Comparison of ENCODE assay signal across 7 mouse cellular contexts in genomic region chrX:140697872-140698463, GRCm38 (mm10). TPM values are rescaled to one million over a fixed set of nuclear protein-coding genes. Genes with fewer than 3 reads are reported as not detected.
DNase-seq lines count a peak whose midpoint lies in the region; ATAC-seq and TF ChIP-seq lines count a peak whose summit lies in the region.
"Not testable (repeated sequence)": the region's sequence is repeated elsewhere in the genome, so short reads cannot be mapped to it uniquely, and the experiment has no call there.
"Had no signal": no experiment of that assay in that cellular context is flagged by ENCODE, and none has a peak within 500 bp of the region (broad histone marks: within the 10 kb centered on the region; RNA-seq: fewer than 3 reads in every experiment).

No protein-coding gene starts in this region.

- not testable (repeated sequence) for TF ChIP-seq POLR2A in heart, adult 2 months (IDR thresholded peaks at IDR 0.05; ENCODE audit: insufficient read depth, low read depth, low read length)

- H3K9ac ChIP-seq in heart, adult 2 months (ENCODE audit: low read depth, low read length); heart, embryonic 13.5 days; heart, embryonic 15.5 days; heart, postnatal 0 days (replicated peaks; ENCODE audit: low read depth, low read length); lung, embryonic 15.5 days; lung, postnatal 0 days (replicated peaks; ENCODE audit: low read depth): not testable (repeated sequence)

- H3K4me2 ChIP-seq in heart, embryonic 13.5 days; heart, embryonic 15.5 days; heart, postnatal 0 days (ENCODE audit: low read depth, low read length); lung, embryonic 15.5 days; lung, postnatal 0 days (replicated peaks; ENCODE audit: low read depth, low read length): not testable (repeated sequence)

- H3K27ac ChIP-seq in heart, adult 2 months, result peak overlapping the region; percentile 51; the same call in 1 of the 2 replicates
- H3K27ac ChIP-seq in heart, embryonic 13.5 days (replicated peaks), result peak overlapping the region; percentile 71
- peak overlapping the region; percentile 54; the same call in 1 of the 2 replicates for H3K27ac ChIP-seq in heart, embryonic 15.5 days
- peak overlapping the region; percentile 73 for H3K27ac ChIP-seq in heart, postnatal 0 days (ENCODE audit: low read depth)
- H3K27ac ChIP-seq in lung, embryonic 15.5 days; lung, postnatal 0 days (ENCODE audit: low read length): not testable (repeated sequence)

- TF ChIP-seq EP300 in heart, adult 2 months (IDR thresholded peaks at IDR 0.05; ENCODE audit: insufficient read depth, low read depth, low read length); heart, postnatal 0 days (IDR thresholded peaks at IDR 0.05; ENCODE audit: low read depth): not testable (repeated sequence)
- peak; percentile 71 for TF ChIP-seq EP300 in lung, postnatal 0 days (IDR thresholded peaks at IDR 0.05)

- not testable (repeated sequence) for ATAC-seq in heart, embryonic 13.5 days (ENCODE audit: extremely low read depth, insufficient number of reproducible peaks, low FRiP score, low TSS enrichment); heart, embryonic 15.5 days (replicated peaks; ENCODE audit: insufficient number of reproducible peaks, insufficient read depth, low FRiP score, low read depth)
- ATAC-seq in heart, postnatal 0 days (ENCODE audit: insufficient read depth, low read depth), result peak; percentile 51
- peak; percentile 67 for ATAC-seq in lung, embryonic 15.5 days (ENCODE audit: borderline replicate concordance, extremely low read depth, low FRiP score, low TSS enrichment)
- ATAC-seq in lung, postnatal 0 days, result peak; percentile 71

- 36% methylated on average over 6 of the region's 7 CpGs for WGBS in heart, adult 2 months
- WGBS in heart, embryonic 13.5 days, result 32% methylated on average over 6 of the region's 7 CpGs
- 22% methylated on average over 6 of the region's 7 CpGs for WGBS in heart, embryonic 15.5 days
- WGBS in heart, postnatal 0 days, result 33% methylated on average over 5 of the region's 7 CpGs
- 46% methylated on average over 6 of the region's 7 CpGs for WGBS in lung, embryonic 15.5 days
- 22% methylated on average over 6 of the region's 7 CpGs for WGBS in lung, postnatal 0 days

- H3K79me2 ChIP-seq in heart, adult 2 months (replicated peaks; ENCODE audit: control insufficient read depth, insufficient read depth, low read length), result not testable (repeated sequence)

- TF ChIP-seq CTCF in heart, adult 2 months (IDR thresholded peaks at IDR 0.05); heart, postnatal 0 days (IDR thresholded peaks at IDR 0.05; ENCODE audit: low read depth); lung, postnatal 0 days (IDR thresholded peaks at IDR 0.05): not testable (repeated sequence)

- H3K36me3 ChIP-seq in heart, adult 2 months (ENCODE audit: control insufficient read depth, insufficient read depth, low read length); heart, embryonic 13.5 days; heart, embryonic 15.5 days; heart, postnatal 0 days (replicated peaks; ENCODE audit: control insufficient read depth, insufficient read depth, low read length); lung, embryonic 15.5 days; lung, postnatal 0 days (ENCODE audit: insufficient read depth, low read length): not testable (repeated sequence)

- not testable (repeated sequence) for H3K9me3 ChIP-seq in heart, embryonic 13.5 days; heart, embryonic 15.5 days (replicated peaks); heart, postnatal 0 days (replicated peaks; ENCODE audit: control insufficient read depth, low read length); lung, embryonic 15.5 days; lung, postnatal 0 days (ENCODE audit: low read length)

- not testable (repeated sequence) for H3K4me1 ChIP-seq in heart, adult 2 months (ENCODE audit: control insufficient read depth, insufficient read depth, low read length); heart, embryonic 15.5 days (replicated peaks); heart, postnatal 0 days (ENCODE audit: control insufficient read depth, insufficient read depth); lung, embryonic 15.5 days; lung, postnatal 0 days (ENCODE audit: insufficient read depth, low read depth, low read length)
- H3K4me1 ChIP-seq in heart, embryonic 13.5 days, result peaks cover 23% of the 10 kb centered on the region

- H3K27me3 ChIP-seq in heart, adult 2 months (ENCODE audit: control insufficient read depth, insufficient read depth, low read length); heart, embryonic 13.5 days (replicated peaks); heart, embryonic 15.5 days; heart, postnatal 0 days (ENCODE audit: control insufficient read depth, insufficient read depth, low read length); lung, embryonic 15.5 days; lung, postnatal 0 days (replicated peaks; ENCODE audit: insufficient read depth, low read length): not testable (repeated sequence)

- H3K4me3 ChIP-seq in heart, adult 2 months; heart, embryonic 13.5 days; heart, embryonic 15.5 days; heart, postnatal 0 days (ENCODE audit: low read depth, low read length); lung, embryonic 15.5 days; lung, postnatal 0 days (ENCODE audit: low read depth, low read length): not testable (repeated sequence)

- not testable (repeated sequence) for DNase-seq in heart, adult 2 months; heart, postnatal 0 days (ENCODE audit: low spot score); lung, postnatal 0 days (ENCODE audit: low spot score)

- intact Hi-C loops in heart, adult 2 months (cut with DNase I), result not testable (repeated sequence)

RNA-seq across cellular contexts. Expression of gene Mid2, which starts 33.6 kb away (rescaled TPM):
- total RNA-seq in heart, adult 2 months (2021), result 10 to 100 TPM; 15.3 to 19.7 TPM
- 6.6 and 12.9 TPM in 2 replicates for polyA plus RNA-seq in heart, adult 2 months (2012; rRNA removed)
- 8.5 and 9.7 TPM in 2 replicates for polyA plus RNA-seq in heart, embryonic 13.5 days (2015; fragmentation: Nextera tagmentation; extraction: Ambion mirVana)
- 7.7 and 8.8 TPM in 2 replicates for polyA plus RNA-seq in heart, embryonic 15.5 days (2015; fragmentation: Nextera tagmentation; extraction: Ambion mirVana)
- 19.2 and 55.2 TPM in 2 replicates for total RNA-seq in heart, postnatal 0 days (2014; rRNA removed; ENCODE audit: low replicate concordance)
- polyA plus RNA-seq in heart, postnatal 0 days (2015; fragmentation: Nextera tagmentation; extraction: Ambion mirVana), result 4.6 and 5.2 TPM in 2 replicates
- polyA plus RNA-seq in lung, embryonic 15.5 days (2015; fragmentation: Nextera tagmentation; extraction: Ambion mirVana), result 6.6 and 7.8 TPM in 2 replicates
- 7.7 and 9.0 TPM in 2 replicates for polyA plus RNA-seq in lung, postnatal 0 days (2015; fragmentation: Nextera tagmentation; extraction: Ambion mirVana)
- polyA plus RNA-seq: G1E had no signal
